Mouse (Mus musculus) c-Kit-positive CD71-negative TER-119-negative erythroid progenitor cells, embryonic 14.5 days (primary cell): ENCODE results near the gene Zfp871.
"Not testable (repeated sequence)": the region's sequence is repeated elsewhere in the genome, so short reads cannot be mapped to it uniquely, and the experiment has no call there.

Source experiments
- DNase-seq: peaks from one replicate; pipeline ENCODE4 v3.0.0-alpha.2; 2013; ENCODE audit warnings: low read depth

Zfp871 gene

GRCm38 (mm10) chr17:32738406-32738805 is 49.7 kb downstream of the Zfp871 start:
- DNase-seq = no peak

DNA sequence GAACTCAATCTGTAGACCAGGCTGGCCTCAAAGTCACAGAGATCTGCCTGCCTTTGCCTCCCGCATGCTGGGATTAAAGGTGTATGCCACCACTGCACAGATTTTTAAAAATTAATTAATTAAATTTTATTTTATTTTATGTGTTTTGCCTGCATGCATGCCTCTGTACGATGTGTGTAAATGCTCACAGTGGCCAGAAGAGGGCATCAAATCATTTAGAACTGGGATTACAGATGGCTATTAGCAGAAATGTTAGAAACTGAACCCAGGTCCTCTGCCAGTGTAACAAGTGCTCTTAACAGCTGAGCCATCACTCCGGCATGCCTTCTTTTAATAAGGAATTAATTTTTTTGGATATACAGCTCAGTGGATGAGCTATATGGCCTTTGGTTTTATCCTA is 59.1 kb downstream of the Zfp871 start:
- no peak for DNase-seq

GRCm38 (mm10) chr17:32726360-32726759 is 61.7 kb downstream of the Zfp871 start:
- DNase-seq = not testable (repeated sequence)

- DNase-seq = no peak
Observed at GRCm38 (mm10) chr17:32722771-32723170, 65.3 kb downstream of the Zfp871 start.

DNA sequence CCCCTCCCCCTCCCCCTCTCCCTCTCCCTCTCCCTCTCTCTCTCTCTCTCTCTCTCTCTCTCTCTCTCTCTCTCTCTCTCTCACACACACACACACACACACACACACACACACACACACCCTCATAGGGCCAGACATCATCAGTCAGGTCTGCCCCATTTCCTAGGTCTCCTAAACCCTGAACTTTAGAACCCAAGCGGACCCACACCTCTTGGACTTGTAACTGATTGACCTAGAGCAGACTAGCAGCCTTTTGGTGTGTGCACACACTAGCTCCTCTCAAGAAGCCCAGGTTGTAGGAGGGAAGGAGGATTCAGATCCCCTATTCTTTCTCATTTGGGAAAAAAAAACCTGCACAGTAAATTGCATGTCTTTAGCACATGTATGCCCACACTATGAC is 65.9 kb downstream of the Zfp871 start:
- DNase-seq = not testable (repeated sequence)
